Mouse (Mus musculus): ENCODE results near the gene Lrrc41.

Gene Lrrc41

DNA sequence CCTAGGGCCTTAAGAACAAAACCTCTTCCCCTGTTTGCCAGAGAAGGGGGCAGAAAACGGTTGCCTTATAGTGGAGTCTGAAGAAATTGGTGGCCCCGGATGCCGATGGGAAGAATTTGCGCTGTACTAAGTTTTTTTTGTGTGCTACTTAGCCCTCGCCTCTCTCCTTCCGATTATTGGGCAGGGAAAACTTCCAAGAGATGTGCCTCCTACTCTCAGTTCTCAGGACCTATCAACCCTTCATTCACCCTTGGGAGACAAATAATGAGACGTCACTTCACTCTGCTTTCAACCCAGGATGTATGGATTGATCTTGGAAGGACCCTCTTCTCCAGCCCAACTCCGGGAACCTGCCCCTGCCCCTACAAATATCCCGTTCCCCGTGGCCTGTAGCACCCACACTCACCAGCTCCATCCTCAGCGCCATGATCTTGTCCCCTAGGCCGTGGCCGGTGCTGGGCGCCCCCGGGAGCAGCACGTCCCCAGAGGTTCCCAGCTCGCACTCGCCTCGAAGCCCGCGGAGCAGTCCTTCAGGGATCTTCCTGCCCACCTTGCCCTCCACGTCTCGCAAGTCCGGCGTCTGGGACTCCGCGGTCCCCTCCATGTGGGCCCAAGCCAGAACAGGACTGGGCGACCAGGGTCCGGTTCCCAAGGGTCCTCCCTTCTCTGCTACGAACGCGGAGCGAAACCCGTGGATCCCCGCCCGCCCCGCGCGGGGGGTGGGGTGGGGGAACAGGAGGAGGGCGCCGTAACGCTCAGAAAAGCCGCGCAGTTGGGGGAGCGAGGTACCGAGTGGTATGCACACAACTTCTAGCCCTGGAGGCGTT, 69.0 kb downstream of the Lrrc41 start:
- peak; percentile 88 for DNase-seq (ENCODE audit: low read depth, low spot score)

All from brain, adult 2 months (tissue).